Mouse (Mus musculus): ENCODE data around the gene D430041D05Rik. TPM values are rescaled to one million over a fixed set of nuclear protein-coding genes. Genes with fewer than 3 reads are reported as not detected.

The D430041D05Rik gene
- total RNA-seq, 2 experiments from 2014 or later, result 3.8 TPM

- DNase-seq, result no peak
These were observed 257.5 kb downstream of the D430041D05Rik start for GRCm38 (mm10) chr2:104153345-104153744.

GRCm38 (mm10) chr2:104150608-104151397 lies 260.0 kb downstream of the D430041D05Rik start:
- DNase-seq, result peak; percentile 25

- DNase-seq, result no peak
These were observed 262.8 kb downstream of the D430041D05Rik start for GRCm38 (mm10) chr2:104147910-104148561.

- DNase-seq, result peak; percentile 78
These were observed 264.8 kb downstream of the D430041D05Rik start for GRCm38 (mm10) chr2:104145983-104146382.

- no peak for DNase-seq
These were observed 266.8 kb downstream of the D430041D05Rik start for GRCm38 (mm10) chr2:104144004-104144403.

- DNase-seq, result no peak
These were observed 268.7 kb downstream of the D430041D05Rik start for GRCm38 (mm10) chr2:104142140-104142539.

GRCm38 (mm10) chr2:104135920-104136319 lies 274.9 kb downstream of the D430041D05Rik start:
- no peak for DNase-seq

GRCm38 (mm10) chr2:104134150-104135056 lies 276.4 kb downstream of the D430041D05Rik start:
- peak; percentile 78 for DNase-seq

- DNase-seq, result no peak
These were observed 277.6 kb downstream of the D430041D05Rik start for GRCm38 (mm10) chr2:104133042-104133810.

- no peak for DNase-seq
These were observed 278.4 kb downstream of the D430041D05Rik start for GRCm38 (mm10) chr2:104132266-104132859.

- DNase-seq, result peak; percentile 83
These were observed 279.8 kb downstream of the D430041D05Rik start for GRCm38 (mm10) chr2:104130969-104131368.

- no peak for DNase-seq
These were observed 280.6 kb downstream of the D430041D05Rik start for GRCm38 (mm10) chr2:104130165-104130564.

GRCm38 (mm10) chr2:104128803-104129531 lies 281.8 kb downstream of the D430041D05Rik start:
- peak; percentile 76 for DNase-seq

GRCm38 (mm10) chr2:104124071-104124470 lies 286.7 kb downstream of the D430041D05Rik start:
- DNase-seq, result no peak

- no peak for DNase-seq
These were observed 287.3 kb downstream of the D430041D05Rik start for GRCm38 (mm10) chr2:104123540-104123939.

GRCm38 (mm10) chr2:104122505-104123378 lies 288.1 kb downstream of the D430041D05Rik start, which contains the start of gene A930018P22Rik:
TSS of gene A930018P22Rik (plus strand) at chr2:104122769.
- DNase-seq, result peak; percentile 98

- no peak for DNase-seq
These were observed 288.9 kb downstream of the D430041D05Rik start for GRCm38 (mm10) chr2:104121681-104122504.

GRCm38 (mm10) chr2:104120312-104120711 lies 290.5 kb downstream of the D430041D05Rik start:
- no peak for DNase-seq

All from adrenal gland, postnatal 10 days (tissue).